Mouse (Mus musculus) activated CD4-positive, CD25-positive, alpha-beta regulatory T cell, adult 9 weeks (primary cell): ENCODE results near the gene Vat1. TPM values are rescaled to one million over a fixed set of nuclear protein-coding genes. Genes with fewer than 3 reads are reported as not detected.

ENCODE experiments used
- polyA plus RNA-seq: library from polyadenylated mRNA; unstranded; fragments of 100-300 nt; shearing (Covaris generic); gene quantifications from one replicate; pipeline ENCODE4 v1.2.1, GENCODE M21; 2017

Gene Vat1
- 0.61 TPM for polyA plus RNA-seq

DNA sequence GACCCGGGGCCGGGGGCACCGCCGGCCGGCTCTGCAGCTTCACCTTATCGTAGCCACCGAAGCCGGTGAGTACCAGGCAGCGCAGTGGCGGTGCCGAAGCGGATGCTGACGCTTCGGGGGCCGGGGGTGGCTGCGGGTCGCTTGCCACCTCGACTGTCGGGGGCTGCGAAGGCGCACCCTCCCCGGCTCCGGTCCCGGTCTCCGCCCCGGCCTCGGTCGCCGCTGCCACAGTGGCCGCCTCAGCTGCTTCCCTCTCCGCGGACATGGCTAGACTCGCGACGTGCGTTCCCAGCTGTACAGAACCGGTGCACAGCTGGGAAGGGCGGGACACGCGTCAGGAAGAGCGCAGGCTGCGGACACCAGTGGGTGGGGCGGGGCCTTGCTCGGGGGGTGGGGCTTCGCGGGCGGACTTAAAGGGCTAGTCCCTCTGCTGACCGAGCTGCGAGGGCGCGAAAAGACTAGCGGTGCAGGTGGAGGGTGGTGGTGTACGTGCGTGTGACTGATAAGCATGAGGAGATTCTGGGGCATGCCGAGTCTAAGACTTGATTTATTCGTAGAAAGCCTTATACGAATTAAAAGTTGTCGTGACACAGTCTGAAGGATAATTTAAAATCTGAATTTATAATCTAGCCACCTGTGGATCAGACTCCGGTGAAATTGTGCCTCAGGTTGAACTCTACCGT lies at the start of gene Vat1:
Vat1 (minus strand) TSS at position 362 of the 683 bp plus-strand sequence.

DNA sequence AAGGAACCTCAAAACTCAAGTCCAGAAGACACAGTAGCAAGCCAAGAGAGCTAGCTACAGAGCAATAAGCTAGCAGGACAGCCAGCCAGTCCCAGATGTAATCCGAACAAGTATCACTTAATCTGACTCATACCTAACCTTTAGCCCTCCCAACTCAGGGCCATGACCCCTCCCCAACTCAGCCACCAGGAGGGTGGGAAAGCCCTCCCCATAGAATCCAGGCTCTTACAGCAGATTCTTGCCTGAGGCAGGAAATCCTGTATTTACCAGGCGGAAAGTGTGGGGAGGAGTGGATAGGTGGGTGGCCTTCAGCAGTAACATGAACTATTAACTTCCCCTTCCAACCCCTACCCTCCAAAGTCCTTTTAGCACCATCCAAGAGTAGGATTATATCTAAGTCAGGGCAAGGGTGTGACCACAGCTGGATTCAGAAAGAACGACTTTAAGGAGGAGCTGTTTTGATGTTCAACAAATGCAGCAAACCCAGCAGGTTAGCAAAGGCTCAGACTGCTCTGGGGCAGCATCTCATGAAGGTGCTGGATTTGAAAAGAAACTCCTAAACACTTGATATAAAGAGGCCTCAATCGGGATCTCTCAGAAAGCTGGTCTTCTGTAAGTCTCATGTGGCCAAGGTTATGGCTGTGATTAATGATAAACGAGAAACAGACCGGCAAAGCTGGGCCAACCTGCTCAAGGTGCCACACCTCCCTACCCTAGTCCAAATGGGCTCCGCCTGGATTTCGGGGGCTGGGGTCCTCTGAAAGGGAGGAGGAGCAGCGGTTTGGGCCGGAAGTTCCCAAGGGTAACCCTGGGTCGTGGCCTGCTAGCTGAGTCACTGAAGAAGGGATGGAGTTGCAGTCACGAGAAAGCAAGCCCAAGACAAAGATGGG lies 1.6 kb downstream of the Vat1 start, which contains the start of gene Rnd2:
Rnd2 (plus strand) TSS at position 789 of the 890 bp plus-strand sequence.

DNA sequence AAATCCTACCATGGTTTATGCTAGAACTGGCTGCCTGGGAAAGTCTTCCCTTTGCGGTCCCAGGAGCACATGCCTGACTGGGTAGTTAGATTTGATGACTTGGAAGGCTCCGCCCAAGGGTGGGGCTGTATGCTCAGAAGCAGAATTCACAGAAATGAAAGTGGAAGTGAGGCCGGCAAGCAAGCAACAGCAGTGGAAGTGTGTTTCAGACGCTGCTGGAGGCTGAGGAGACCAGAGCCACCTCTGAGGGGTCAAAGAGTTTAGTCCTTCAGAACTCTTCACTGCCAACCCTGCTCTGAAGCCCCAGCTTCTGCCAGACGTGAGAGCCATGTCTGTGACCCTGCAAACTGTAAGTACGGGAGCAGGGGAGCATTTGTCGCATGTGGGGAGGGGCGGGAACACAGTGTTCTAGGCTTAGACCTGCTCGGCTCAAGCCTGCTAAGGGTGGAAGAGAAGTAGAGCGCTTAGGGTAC lies 17.7 kb downstream of the Vat1 start, which contains the start of gene Ifi35:
Ifi35 (plus strand) TSS at position 134 of the 473 bp plus-strand sequence.

DNA sequence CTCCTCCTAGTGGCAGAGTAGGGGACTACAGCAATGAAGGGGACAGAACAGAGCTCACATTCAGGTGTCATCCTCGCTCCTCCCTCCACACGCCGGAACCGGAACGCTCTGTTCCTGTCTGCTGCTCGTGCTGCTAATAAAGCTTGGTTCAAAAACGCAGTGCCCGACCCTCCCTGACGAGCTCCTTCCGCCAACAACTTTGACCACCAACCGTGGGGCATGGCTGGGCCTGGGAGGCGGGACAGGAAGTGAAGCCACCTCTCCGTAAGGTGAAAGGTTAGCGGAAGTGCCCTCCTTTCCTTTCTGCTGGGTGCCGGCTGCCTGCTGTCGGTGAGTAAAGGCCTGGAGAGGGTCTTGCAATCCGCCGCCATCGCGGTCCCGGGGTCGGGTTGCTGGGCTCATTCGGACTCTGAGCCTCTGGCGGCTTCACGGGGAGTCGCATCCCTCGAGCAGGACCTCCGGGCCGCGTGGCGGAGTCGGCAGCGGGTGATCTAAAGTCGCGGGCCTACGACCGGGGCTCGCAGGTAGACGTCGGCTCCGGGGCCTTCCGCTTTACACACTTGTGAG lies 23.8 kb downstream of the Vat1 start, which contains the start of gene Rpl27:
Rpl27 (plus strand) TSS at position 172 of the 567 bp plus-strand sequence.

DNA sequence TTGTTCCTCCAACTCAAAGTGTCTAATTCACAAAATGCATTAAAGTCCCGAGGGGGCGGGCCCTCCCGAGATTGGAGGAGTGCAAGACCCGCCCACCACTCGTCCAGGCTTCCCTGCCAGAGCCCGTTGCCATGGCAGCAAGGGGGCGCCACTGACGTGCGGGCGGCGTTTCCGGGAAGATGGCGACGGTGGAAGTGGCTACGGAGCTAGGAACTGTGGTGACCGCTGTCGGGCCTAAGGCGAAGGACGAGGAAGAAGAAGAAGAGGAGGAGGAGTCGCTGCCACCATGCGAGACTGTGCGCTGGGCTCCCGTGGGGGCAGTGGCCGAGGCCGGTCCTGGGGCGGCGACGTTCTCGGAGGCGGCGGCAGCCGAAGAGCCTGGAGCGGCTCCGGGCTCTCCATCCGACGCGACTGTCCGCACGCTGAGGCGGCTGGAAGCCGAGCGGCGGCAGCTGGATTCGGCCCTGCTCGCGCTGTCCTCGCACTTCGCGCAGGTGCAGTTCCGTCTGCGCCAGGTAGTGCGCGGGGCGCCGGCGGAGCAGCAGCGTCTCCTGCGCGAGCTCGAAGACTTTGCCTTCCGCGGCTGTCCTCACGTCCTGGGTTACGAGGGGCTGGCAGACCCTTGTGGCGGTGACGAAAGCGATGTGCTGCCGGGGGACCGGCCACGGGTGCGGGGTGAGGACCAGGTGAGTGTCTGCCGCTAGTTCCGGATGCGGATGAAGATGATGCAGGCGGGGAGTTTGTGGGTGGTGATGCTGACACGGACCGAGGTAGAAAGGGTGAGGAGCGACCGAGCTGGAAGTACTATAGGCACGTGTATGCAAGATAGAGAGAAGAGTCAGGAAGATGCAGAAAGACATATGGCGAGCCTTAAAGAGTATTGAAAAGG lies 40.9 kb downstream of the Vat1 start, which contains the start of the genes Rundc1 and Ptges3l:
Rundc1 (plus strand) TSS at position 161 of the 889 bp plus-strand sequence.
Ptges3l (minus strand) TSS at position 409 of the 889 bp plus-strand sequence.

DNA sequence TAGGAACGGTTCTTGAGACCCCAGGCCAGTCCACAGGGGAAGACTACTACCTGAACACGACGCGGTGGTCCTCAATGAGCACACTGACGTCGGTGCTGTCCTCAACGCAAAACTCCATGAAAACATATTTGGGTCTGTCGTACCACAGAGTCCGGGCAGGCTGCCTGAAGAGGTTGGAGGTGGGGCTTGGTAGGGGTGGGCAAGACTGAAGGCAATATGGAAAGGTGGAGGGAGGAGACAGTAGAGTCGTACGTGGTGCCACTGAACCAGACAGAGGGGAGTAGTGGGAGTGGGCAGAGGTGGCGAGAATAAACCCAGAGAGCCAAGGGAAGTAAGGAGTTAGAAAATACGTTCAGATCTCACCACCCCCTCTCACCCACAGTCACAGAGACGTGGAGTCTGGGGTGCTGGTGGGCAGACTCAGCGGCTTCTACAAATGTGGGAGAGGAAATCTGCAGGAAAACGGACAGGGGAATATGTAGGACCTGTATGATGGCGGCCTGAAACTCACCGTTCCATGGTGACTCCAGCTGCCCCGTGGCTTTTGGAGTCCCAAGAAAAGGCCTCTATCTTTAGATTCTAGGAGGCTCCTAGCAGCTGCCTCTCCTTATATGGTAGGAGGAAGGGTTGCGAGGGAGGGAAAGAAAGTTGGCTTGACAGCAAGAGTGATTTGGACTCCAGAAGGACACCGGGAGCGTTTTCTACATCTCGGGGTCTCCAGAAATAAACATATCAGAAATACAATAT lies 41.8 kb downstream of the Vat1 start, which contains the start of gene Gm27029:
Gm27029 (minus strand) TSS at position 692 of the 747 bp plus-strand sequence.

DNA sequence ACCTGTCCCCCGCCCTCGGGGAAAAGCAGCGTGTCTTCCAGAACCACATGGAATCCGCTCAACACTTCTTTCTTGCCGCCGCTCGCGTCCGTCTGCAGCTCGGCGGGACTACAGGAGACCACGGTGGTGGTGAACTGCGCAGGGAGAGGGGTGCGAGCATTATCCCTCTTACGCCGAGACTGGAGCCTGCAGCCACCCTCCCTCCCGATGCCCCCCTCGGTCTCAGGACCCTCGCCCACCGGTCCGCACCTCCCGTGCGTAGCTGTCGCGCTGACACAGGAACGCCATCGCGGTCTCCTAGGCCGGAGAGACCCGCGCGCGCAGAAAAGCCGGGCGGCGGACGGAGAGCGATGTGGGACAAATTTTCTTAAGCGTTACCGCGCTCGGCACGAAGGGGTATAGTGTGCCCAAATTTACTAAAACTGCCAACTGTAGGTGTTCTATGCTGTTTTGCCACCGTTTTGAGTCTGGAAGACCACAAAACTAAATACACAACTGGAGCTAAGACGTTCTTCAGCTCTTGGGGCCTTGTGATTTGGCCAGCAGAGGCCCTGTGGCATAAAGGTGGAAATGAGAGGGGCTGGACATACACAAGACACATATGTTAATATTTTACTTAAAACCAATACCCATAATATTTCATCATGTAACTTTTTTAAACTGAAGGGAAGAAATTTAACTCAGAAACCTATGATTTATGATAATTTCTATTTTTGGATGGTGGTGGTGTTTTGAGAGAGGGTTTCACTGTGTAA lies 48.8 kb downstream of the Vat1 start, which contains the start of gene Aarsd1:
Aarsd1 (minus strand) TSS at position 515 of the 755 bp plus-strand sequence.

Other genes with a start within 250 kb of the Vat1 start
- 96.4 TPM for gene Ezh1, start 239.8 kb downstream of the Vat1 start, polyA plus RNA-seq
- gene Ramp2, start 220.2 kb downstream of the Vat1 start, polyA plus RNA-seq = not detected
- 157 TPM for gene Vps25, start 212.5 kb downstream of the Vat1 start, polyA plus RNA-seq
- gene Wnk4, start 205.7 kb downstream of the Vat1 start, polyA plus RNA-seq = 2.4 TPM
- gene Cntd1, start 187.2 kb downstream of the Vat1 start, polyA plus RNA-seq = not detected
- 130 TPM for gene Coa3, start 187.1 kb downstream of the Vat1 start, polyA plus RNA-seq
- 217 TPM for gene Becn1, start 163.9 kb downstream of the Vat1 start, polyA plus RNA-seq
- gene Psme3, start 150.0 kb downstream of the Vat1 start, polyA plus RNA-seq = 156 TPM
- gene Aoc2, start 141.2 kb downstream of the Vat1 start, polyA plus RNA-seq = 4.1 TPM
- not detected for gene Aoc3, start 135.6 kb downstream of the Vat1 start, polyA plus RNA-seq
- gene G6pc, start 98.7 kb downstream of the Vat1 start, polyA plus RNA-seq = not detected
- gene Aarsd1, start 48.6 kb downstream of the Vat1 start, polyA plus RNA-seq = 39.4 TPM
- gene Gm27029, start 41.4 kb downstream of the Vat1 start, polyA plus RNA-seq = 1.8 TPM
- gene Rundc1, start 41.1 kb downstream of the Vat1 start, polyA plus RNA-seq = 10.1 TPM
- gene Ptges3l, start 40.9 kb downstream of the Vat1 start, polyA plus RNA-seq = 0.50 TPM
- gene Rpl27, start 23.9 kb downstream of the Vat1 start, polyA plus RNA-seq = 357 TPM
- gene Ifi35, start 17.8 kb downstream of the Vat1 start, polyA plus RNA-seq = 202 TPM
- gene Rnd2, start 1.2 kb downstream of the Vat1 start, polyA plus RNA-seq = not detected
- gene Brca1, start 85.7 kb upstream of the Vat1 start, polyA plus RNA-seq = 6.9 TPM
- 107 TPM for gene Nbr1, start 85.9 kb upstream of the Vat1 start, polyA plus RNA-seq
- gene Tmem106a, start 116.0 kb upstream of the Vat1 start, polyA plus RNA-seq = 13.8 TPM
- not detected for gene Gm11634, start 133.0 kb upstream of the Vat1 start, polyA plus RNA-seq
- gene Rdm1, start 161.0 kb upstream of the Vat1 start, polyA plus RNA-seq = 71.2 TPM
- gene Arl4d, start 199.3 kb upstream of the Vat1 start, polyA plus RNA-seq = 2.7 TPM